Mouse (Mus musculus): Measurements from ENCODE around the gene Dydc2.
A peak's percentile ranks its signal among the peaks of the same experiment; 100 is the strongest.
"Not testable (repeated sequence)": the region's sequence is repeated elsewhere in the genome, so short reads cannot be mapped to it uniquely, and the experiment has no call there.

Gene Dydc2

GRCm38 (mm10) chr14:41069108-41069507 lies at the start of gene Dydc2:
Gene Dydc2, minus strand, starts transcription at chr14:41069208.
- DNase-seq (ENCODE audit: low spot score) = no peak

GRCm38 (mm10) chr14:41116271-41116670 lies 47.3 kb upstream of the Dydc2 start:
- DNase-seq (ENCODE audit: low spot score) = no peak

GRCm38 (mm10) chr14:41112944-41113343 lies 43.9 kb upstream of the Dydc2 start:
- DNase-seq (ENCODE audit: low spot score) = no peak

- DNase-seq (ENCODE audit: low spot score) = no peak
Observed at GRCm38 (mm10) chr14:41111031-41111668, 42.1 kb upstream of the Dydc2 start.

- no peak for DNase-seq (ENCODE audit: low spot score)
Observed at GRCm38 (mm10) chr14:41104853-41105444, 35.9 kb upstream of the Dydc2 start, which contains the start of gene Mat1a. Gene Mat1a, plus strand, starts transcription at chr14:41105035.

GRCm38 (mm10) chr14:41102269-41102668 lies 33.3 kb upstream of the Dydc2 start:
- DNase-seq (ENCODE audit: low spot score) = no peak

GRCm38 (mm10) chr14:41101242-41101641 lies 32.2 kb upstream of the Dydc2 start:
- DNase-seq (ENCODE audit: low spot score) = no peak

- no peak for DNase-seq (ENCODE audit: low spot score)
Observed at GRCm38 (mm10) chr14:41100712-41101111, 31.7 kb upstream of the Dydc2 start.

GRCm38 (mm10) chr14:41098726-41099125 lies 29.7 kb upstream of the Dydc2 start:
- DNase-seq (ENCODE audit: low spot score) = no peak

- DNase-seq (ENCODE audit: low spot score) = no peak
Observed at GRCm38 (mm10) chr14:41096296-41096860, 27.4 kb upstream of the Dydc2 start.

GRCm38 (mm10) chr14:41094114-41094513 lies 25.1 kb upstream of the Dydc2 start:
- DNase-seq (ENCODE audit: low spot score) = peak; percentile 23

- peak; percentile 41 for DNase-seq (ENCODE audit: low spot score)
Observed at GRCm38 (mm10) chr14:41090777-41091176, 21.8 kb upstream of the Dydc2 start.

GRCm38 (mm10) chr14:41087509-41087908 lies 18.5 kb upstream of the Dydc2 start:
- DNase-seq (ENCODE audit: low spot score) = peak; percentile 31

GRCm38 (mm10) chr14:41082408-41082807 lies 13.4 kb upstream of the Dydc2 start:
- DNase-seq (ENCODE audit: low spot score) = no peak

GRCm38 (mm10) chr14:41072944-41073275 lies 3.9 kb upstream of the Dydc2 start:
- DNase-seq (ENCODE audit: low spot score) = no peak

- peak; percentile 73 for DNase-seq (ENCODE audit: low spot score)
Observed at GRCm38 (mm10) chr14:41072229-41072943, 3.4 kb upstream of the Dydc2 start, which contains the start of gene Dydc1. Gene Dydc1, plus strand, starts transcription at chr14:41072911.

- no peak for DNase-seq (ENCODE audit: low spot score)
Observed at GRCm38 (mm10) chr14:41070343-41070742, 1.3 kb upstream of the Dydc2 start.

GRCm38 (mm10) chr14:41066416-41066815 lies 2.6 kb downstream of the Dydc2 start:
- no peak for DNase-seq (ENCODE audit: low spot score)

GRCm38 (mm10) chr14:41065168-41065567 lies 3.8 kb downstream of the Dydc2 start:
- DNase-seq (ENCODE audit: low spot score) = no peak

GRCm38 (mm10) chr14:41053190-41053589 lies 15.8 kb downstream of the Dydc2 start:
- DNase-seq (ENCODE audit: low spot score) = not testable (repeated sequence)

- DNase-seq (ENCODE audit: low spot score) = no peak
Observed at GRCm38 (mm10) chr14:41052481-41052880, 16.5 kb downstream of the Dydc2 start.

- DNase-seq (ENCODE audit: low spot score) = no peak
Observed at GRCm38 (mm10) chr14:41050471-41050870, 18.5 kb downstream of the Dydc2 start.

- no peak for DNase-seq (ENCODE audit: low spot score)
Observed at GRCm38 (mm10) chr14:41047402-41047801, 21.6 kb downstream of the Dydc2 start.
